Mouse (Mus musculus) ES-E14 (cell line): ENCODE results near the gene Ppp1r14c.

Experiments used
- CHD2 ChIP-seq: IDR thresholded peaks from 2 replicates; pipeline ENCODE4 v1.6.1; 2014; ENCODE audit warnings: mild to moderate bottlenecking, low read depth, low read length, inconsistent platforms
- MAFK ChIP-seq: IDR thresholded peaks from 2 replicates; pipeline ENCODE4 v1.6.1; 2014; ENCODE audit warnings: mild to moderate bottlenecking, low read depth, low read length, inconsistent platforms; ENCODE audit not compliant: insufficient read depth
- ZNF384 ChIP-seq: IDR thresholded peaks from 2 replicates; pipeline ENCODE4 v1.6.1; 2012; ENCODE audit warnings: low read depth, low read length, inconsistent platforms

DNA sequence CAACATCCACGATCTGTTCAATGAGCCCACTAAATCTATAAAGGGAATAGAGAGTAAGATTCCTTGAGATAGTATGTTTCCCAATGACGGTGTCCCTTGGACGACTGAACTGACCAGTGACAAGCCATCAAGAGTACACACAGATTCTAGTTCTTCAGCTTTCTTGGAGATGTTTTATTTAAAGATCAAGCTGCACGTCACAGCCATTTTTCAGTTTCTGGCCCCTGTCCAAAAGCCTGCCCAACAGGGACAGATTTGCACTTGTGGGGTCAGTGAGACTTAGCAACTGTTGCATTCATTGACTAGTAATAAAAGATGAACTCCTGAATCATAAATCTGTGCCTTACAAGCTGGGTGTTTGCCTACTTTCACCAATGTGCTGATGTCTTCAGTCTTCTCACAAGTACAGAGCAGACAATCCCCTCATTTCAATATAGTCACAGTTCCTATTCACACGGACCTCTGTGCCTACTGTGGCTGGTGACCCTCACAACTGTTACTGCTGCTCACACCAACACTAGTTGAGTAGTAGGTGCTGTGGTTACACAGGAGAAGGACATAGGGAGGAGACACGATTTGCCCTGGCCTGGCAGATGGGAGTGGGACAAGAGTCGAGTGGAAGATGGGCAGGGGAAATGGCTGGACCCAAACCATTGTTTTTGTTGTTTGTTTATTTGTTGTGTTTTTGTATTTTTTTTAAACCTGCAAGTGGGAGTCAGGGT is 37.7 kb downstream of the Ppp1r14c start:
- TF ChIP-seq ZNF384: no peak
- TF ChIP-seq CHD2: no peak
- TF ChIP-seq MAFK: no peak
